In genomic region chr13:63719351-63720207, GRCm38 (mm10) we compare ENCODE assay signal across 9 mouse cellular contexts.
DNase-seq lines count a peak whose midpoint lies in the region; ATAC-seq lines count a peak whose summit lies in the region.
"Had no signal": no experiment of that assay in that cellular context is flagged by ENCODE, and none has a peak within 500 bp of the region (broad histone marks: within the 10 kb centered on the region; RNA-seq: fewer than 3 reads in every experiment).

No protein-coding gene starts in this region.

- H3K9me3 ChIP-seq in neural tube, embryonic 14.5 days (ENCODE audit: control insufficient read depth, low read length): no peaks in the 10 kb centered on the region
- H3K9me3 ChIP-seq in liver, embryonic 12.5 days (replicated peaks): no peaks in the 10 kb centered on the region

- ATAC-seq in neural tube, embryonic 14.5 days (ENCODE audit: low read depth): peak; percentile 51; the same call in 1 of the 2 replicates
- ATAC-seq in liver, embryonic 12.5 days: peak; percentile 60
- ATAC-seq in erythroid progenitor cell, adult 5-6 weeks (replicated peaks; ENCODE audit: low FRiP score, poor library complexity, severe bottlenecking): no peak

- H3K4me1 ChIP-seq in neural tube, embryonic 14.5 days (ENCODE audit: control insufficient read depth, insufficient read depth, low read length): peaks cover 9% of the 10 kb centered on the region
- peaks cover 20% of the 10 kb centered on the region for H3K4me1 ChIP-seq in liver, embryonic 12.5 days

- no peak overlapping the region for H3K4me2 ChIP-seq in neural tube, embryonic 14.5 days (ENCODE audit: low read depth, low read length)
- H3K4me2 ChIP-seq in liver, embryonic 12.5 days: peak overlapping the region; percentile 27

- no peak overlapping the region; the same call in 1 of the 2 replicates for H3K27ac ChIP-seq in neural tube, embryonic 14.5 days (ENCODE audit: low read depth, low read length)
- peak overlapping the region; percentile 26; the same call in 1 of the 2 replicates for H3K27ac ChIP-seq in liver, embryonic 12.5 days

- H3K9ac ChIP-seq in neural tube, embryonic 14.5 days (replicated peaks; ENCODE audit: low read depth, low read length): no peak overlapping the region
- H3K9ac ChIP-seq in liver, embryonic 12.5 days: no peak overlapping the region

- DNase-seq in neural tube, embryonic 10.5 days (ENCODE audit: extremely low spot score, low spot score): no peak
- peak; percentile 6 to 14 for DNase-seq in heart, postnatal 14 days
- peak; percentile 52 for DNase-seq in retina, embryonic 14.5 days (ENCODE audit: low spot score)
- DNase-seq in cerebellum, postnatal 36 days: no peak
- no peak for DNase-seq in right cerebral cortex, postnatal 4 days

- H3K36me3 ChIP-seq in neural tube, embryonic 14.5 days (ENCODE audit: control insufficient read depth, insufficient read depth, low read length): no peaks in the 10 kb centered on the region
- no peaks in the 10 kb centered on the region for H3K36me3 ChIP-seq in liver, embryonic 12.5 days

- intact Hi-C loops in heart, postnatal 14 days (cut with DNase I): no loop called here

- no peak overlapping the region for H3K4me3 ChIP-seq in neural tube, embryonic 14.5 days (ENCODE audit: low read depth, low read length)
- no peak overlapping the region for H3K4me3 ChIP-seq in liver, embryonic 12.5 days
- H3K4me3 ChIP-seq: myocyte had no signal

- WGBS in neural tube, embryonic 14.5 days: 18% methylated on average over 8 of the region's 8 CpGs
- 20% methylated on average over 8 of the region's 8 CpGs for WGBS in liver, embryonic 12.5 days (ENCODE audit: insufficient replicate concordance)

- H3K27me3 ChIP-seq in neural tube, embryonic 14.5 days (ENCODE audit: control insufficient read depth, insufficient read depth, low read length): no peaks in the 10 kb centered on the region
- H3K27me3 ChIP-seq in liver, embryonic 12.5 days (replicated peaks): no peaks in the 10 kb centered on the region; the same call in 1 of the 2 replicates

Comparison
In these comparisons a context has a peak if more than half of its experiments do, and no peak if none do; other contexts are left out.
1. DNase-seq: peak in heart, postnatal 14 days (2 of 2) and retina, embryonic 14.5 days (single experiment); none in neural tube, embryonic 10.5 days (single experiment), cerebellum, postnatal 36 days (0 of 2) and right cerebral cortex, postnatal 4 days (single experiment).